Mouse (Mus musculus) heart, embryonic 12.5 days (tissue): ENCODE results near the gene Fam135a. TPM values are rescaled to one million over a fixed set of nuclear protein-coding genes. Genes with fewer than 3 reads are reported as not detected.

ENCODE experiments used
- polyA plus RNA-seq: library from polyadenylated mRNA; unstranded; fragments of >200 nt; fragmentation: Nextera tagmentation; extraction: Ambion mirVana; gene quantifications from 2 replicates; pipeline ENCODE4 v1.2.1, GENCODE M21; 2016

Fam135a gene
- polyA plus RNA-seq, 1 experiment from 2014 or later, result 35.1 TPM

Other genes starting within 250 kb of the Fam135a start
- 47.2 and 48.4 TPM in 2 replicates for gene Smap1, start 178.0 kb downstream of the Fam135a start, polyA plus RNA-seq
- gene Sdhaf4, start 94.7 kb downstream of the Fam135a start, polyA plus RNA-seq, result 82.6 and 87.9 TPM in 2 replicates
- 35.6 and 35.8 TPM in 2 replicates for gene Col9a1, start 77.3 kb upstream of the Fam135a start, polyA plus RNA-seq